In genomic region chr5:125015066-125015465, GRCm38 (mm10) we compare ENCODE assay signal across 17 mouse cellular contexts. TPM values are rescaled to one million over a fixed set of nuclear protein-coding genes. Genes with fewer than 3 reads are reported as not detected.
DNase-seq lines count a peak whose midpoint lies in the region; ATAC-seq and TF ChIP-seq lines count a peak whose summit lies in the region.
"Had no signal": no experiment of that assay in that cellular context is flagged by ENCODE, and none has a peak within 500 bp of the region (broad histone marks: within the 10 kb centered on the region; RNA-seq: fewer than 3 reads in every experiment).

No protein-coding gene starts in this region.

- no peak overlapping the region for H3K27ac ChIP-seq in stomach, embryonic 16.5 days (ENCODE audit: low read length)
- no peak overlapping the region for H3K27ac ChIP-seq in stomach, postnatal 0 days (replicated peaks)
- no peak overlapping the region for H3K27ac ChIP-seq in forebrain, embryonic 16.5 days (ENCODE audit: low read length)
- H3K27ac ChIP-seq: embryonic facial prominence, embryonic 13.5 days; heart, embryonic 15.5 days; limb, embryonic 12.5 days; liver, embryonic 14.5 days had no signal

- peak; percentile 65 for DNase-seq in cerebellum, adult 11-12 months
- no peak for DNase-seq in cerebellum, postnatal 4 days (ENCODE audit: low spot score in 2 of 2)
- no peak for DNase-seq in stomach, postnatal 0 days (ENCODE audit: low spot score)
- peak; percentile 82 to 87 for DNase-seq in cerebellum, postnatal 10 days
- no peak for DNase-seq in adrenal gland, adult 8-10 months
- DNase-seq in ovary, adult 18-20 months (ENCODE audit: low spot score) = no peak
- DNase-seq: right cerebral cortex, adult 18-20 months had no signal

- H3K9ac ChIP-seq in stomach, embryonic 16.5 days (ENCODE audit: low read length) = 0 out of 2 replicates have a peak overlapping the region, but pooled peaks have one; percentile 19
- no peak overlapping the region for H3K9ac ChIP-seq in stomach, postnatal 0 days (ENCODE audit: low read length)
- no peak overlapping the region for H3K9ac ChIP-seq in forebrain, embryonic 16.5 days (replicated peaks; ENCODE audit: low read depth, low read length)
- H3K9ac ChIP-seq: embryonic facial prominence, embryonic 13.5 days; heart, embryonic 15.5 days; limb, embryonic 12.5 days; liver, embryonic 14.5 days had no signal

- H3K36me3 ChIP-seq in stomach, embryonic 16.5 days (ENCODE audit: control insufficient read depth, insufficient read depth, low read length) = peaks cover 32% of the 10 kb centered on the region
- H3K36me3 ChIP-seq in stomach, postnatal 0 days (ENCODE audit: control insufficient read depth, insufficient read depth, low read length) = peaks cover 24% of the 10 kb centered on the region
- peaks cover 15% of the 10 kb centered on the region; the same call in 1 of the 2 replicates for H3K36me3 ChIP-seq in forebrain, embryonic 16.5 days (ENCODE audit: control insufficient read depth, insufficient read depth)

- H3K9me3 ChIP-seq in stomach, embryonic 16.5 days (replicated peaks; ENCODE audit: control insufficient read depth, low read length) = no peaks in the 10 kb centered on the region
- no peaks in the 10 kb centered on the region for H3K9me3 ChIP-seq in stomach, postnatal 0 days (ENCODE audit: control insufficient read depth, low read length)
- H3K9me3 ChIP-seq in forebrain, embryonic 16.5 days (ENCODE audit: control insufficient read depth, low read length) = no peaks in the 10 kb centered on the region
- H3K9me3 ChIP-seq: embryonic facial prominence, embryonic 13.5 days; heart, embryonic 15.5 days; limb, embryonic 12.5 days had no signal

- H3K4me1 ChIP-seq in stomach, embryonic 16.5 days (ENCODE audit: control insufficient read depth, insufficient read depth, low read length) = no peaks in the 10 kb centered on the region
- no peaks in the 10 kb centered on the region for H3K4me1 ChIP-seq in stomach, postnatal 0 days (replicated peaks; ENCODE audit: control insufficient read depth, insufficient read depth)
- H3K4me1 ChIP-seq in forebrain, embryonic 16.5 days (replicated peaks; ENCODE audit: control insufficient read depth, insufficient read depth, low read length) = peaks cover 15% of the 10 kb centered on the region

- H3K27me3 ChIP-seq in stomach, embryonic 16.5 days (ENCODE audit: control insufficient read depth, insufficient read depth, low read length) = no peaks in the 10 kb centered on the region
- H3K27me3 ChIP-seq in stomach, postnatal 0 days (ENCODE audit: control insufficient read depth, insufficient read depth, low read length) = no peaks in the 10 kb centered on the region
- no peaks in the 10 kb centered on the region for H3K27me3 ChIP-seq in forebrain, embryonic 16.5 days (replicated peaks; ENCODE audit: control insufficient read depth, insufficient read depth, low read length)
- H3K27me3 ChIP-seq: CH12.LX; embryonic facial prominence, embryonic 13.5 days; heart, embryonic 15.5 days; limb, embryonic 12.5 days had no signal

- TF ChIP-seq CTCF in stomach, postnatal 0 days (IDR thresholded peaks at IDR 0.05; ENCODE audit: low read depth) = no peak

- H3K4me2 ChIP-seq in stomach, embryonic 16.5 days (ENCODE audit: low read depth, low read length) = no peak overlapping the region
- H3K4me2 ChIP-seq in stomach, postnatal 0 days (replicated peaks; ENCODE audit: low read depth) = no peak overlapping the region
- H3K4me2 ChIP-seq in forebrain, embryonic 16.5 days (ENCODE audit: low read length) = no peak overlapping the region
- H3K4me2 ChIP-seq: embryonic facial prominence, embryonic 13.5 days; heart, embryonic 15.5 days; limb, embryonic 12.5 days had no signal

- TF ChIP-seq EP300 in stomach, postnatal 0 days (optimal IDR thresholded peaks at IDR 0.05) = no peak

- ATAC-seq in stomach, embryonic 16.5 days (ENCODE audit: insufficient read depth, low FRiP score) = no peak
- no peak for ATAC-seq in stomach, postnatal 0 days (ENCODE audit: low FRiP score, low TSS enrichment)
- peak; percentile 34; the same call in 1 of the 2 replicates for ATAC-seq in forebrain, embryonic 16.5 days

- no peak overlapping the region for H3K4me3 ChIP-seq in stomach, embryonic 16.5 days (replicated peaks; ENCODE audit: low read length)
- no peak overlapping the region for H3K4me3 ChIP-seq in stomach, postnatal 0 days (ENCODE audit: low read depth, low read length)
- no peak overlapping the region for H3K4me3 ChIP-seq in forebrain, embryonic 16.5 days (replicated peaks; ENCODE audit: low read length)
- H3K4me3 ChIP-seq: embryonic facial prominence, embryonic 13.5 days; heart, embryonic 15.5 days; limb, embryonic 12.5 days had no signal

- WGBS in stomach, embryonic 16.5 days = 89% methylated on average over 3 of the region's 3 CpGs
- 78% methylated on average over 3 of the region's 3 CpGs for WGBS in stomach, postnatal 0 days
- WGBS in forebrain, embryonic 16.5 days = 67% methylated on average over 3 of the region's 3 CpGs

RNA-seq across cellular contexts. Expression of gene Rflna, which starts 12.0 kb away (rescaled TPM):
- polyA plus RNA-seq in stomach, embryonic 16.5 days (2015; fragmentation: Nextera tagmentation; extraction: Ambion mirVana) = 2.7 and 3.0 TPM in 2 replicates
- 1.8 and 2.3 TPM in 2 replicates for polyA plus RNA-seq in stomach, postnatal 0 days (2015; fragmentation: Nextera tagmentation; extraction: Ambion mirVana)
- polyA plus RNA-seq in forebrain, embryonic 16.5 days (2015; fragmentation: Nextera tagmentation; extraction: Ambion mirVana) = 3.7 and 4.0 TPM in 2 replicates
- 1 to 10 TPM; 2.4 to 4.6 (median 3.4) TPM for total RNA-seq in adrenal gland, adult 8-10 months (2022)
- total RNA-seq: gastrocnemius, adult 18-20 months; hematopoietic stem cell, adult 5-6 weeks; megakaryocyte, adult 5-6 weeks had no signal

Comparison
In these comparisons a context has a peak if more than half of its experiments do, and no peak if none do; other contexts are left out.
1. DNase-seq: peak in cerebellum, adult 11-12 months (single experiment) and cerebellum, postnatal 10 days (2 of 2); none in cerebellum, postnatal 4 days (0 of 2), stomach, postnatal 0 days (single experiment), adrenal gland, adult 8-10 months (single experiment) and ovary, adult 18-20 months (single experiment).